Mouse (Mus musculus): Measurements from ENCODE around the gene Pcbp2. TPM values are rescaled to one million over a fixed set of nuclear protein-coding genes. Genes with fewer than 3 reads are reported as not detected.

Pcbp2 gene
- 289 and 813 TPM in 2 replicates for polyA plus RNA-seq (2012)

DNA sequence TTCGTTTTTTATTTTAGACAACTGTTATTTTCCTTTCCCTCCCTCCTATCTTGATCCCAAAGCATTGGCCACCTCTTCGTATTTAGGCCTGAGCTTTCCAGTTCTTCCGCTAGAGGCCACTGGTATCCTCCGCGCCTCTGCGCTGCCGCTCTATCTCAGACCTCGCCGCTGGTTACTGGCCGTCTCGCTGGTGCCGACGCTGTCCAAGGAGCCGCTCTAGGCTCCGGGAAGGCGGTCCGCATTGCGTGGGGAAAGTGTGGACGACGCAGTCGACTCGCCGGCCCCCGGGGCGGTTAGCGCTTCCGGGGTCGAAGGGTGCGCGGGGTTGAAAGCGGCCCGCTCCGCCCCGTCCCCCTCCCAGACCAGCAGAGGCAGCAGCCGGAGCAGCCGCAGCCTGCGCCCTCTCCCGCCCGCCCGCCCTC is at the start of gene Pcbp2:
TSS of gene Pcbp2 (plus strand) at position 357 of the 422 bp plus-strand sequence.
- no peak for TF ChIP-seq GATA1 (IDR thresholded peaks at IDR 0.05; ENCODE audit: low read length)

GRCm38 (mm10) chr15:102420986-102421385 is 49.4 kb upstream of the Pcbp2 start:
- TF ChIP-seq GATA1 (IDR thresholded peaks at IDR 0.05; ENCODE audit: low read length): no peak

GRCm38 (mm10) chr15:102421437-102421836 is 48.9 kb upstream of the Pcbp2 start:
- TF ChIP-seq GATA1 (IDR thresholded peaks at IDR 0.05; ENCODE audit: low read length): no peak

DNA sequence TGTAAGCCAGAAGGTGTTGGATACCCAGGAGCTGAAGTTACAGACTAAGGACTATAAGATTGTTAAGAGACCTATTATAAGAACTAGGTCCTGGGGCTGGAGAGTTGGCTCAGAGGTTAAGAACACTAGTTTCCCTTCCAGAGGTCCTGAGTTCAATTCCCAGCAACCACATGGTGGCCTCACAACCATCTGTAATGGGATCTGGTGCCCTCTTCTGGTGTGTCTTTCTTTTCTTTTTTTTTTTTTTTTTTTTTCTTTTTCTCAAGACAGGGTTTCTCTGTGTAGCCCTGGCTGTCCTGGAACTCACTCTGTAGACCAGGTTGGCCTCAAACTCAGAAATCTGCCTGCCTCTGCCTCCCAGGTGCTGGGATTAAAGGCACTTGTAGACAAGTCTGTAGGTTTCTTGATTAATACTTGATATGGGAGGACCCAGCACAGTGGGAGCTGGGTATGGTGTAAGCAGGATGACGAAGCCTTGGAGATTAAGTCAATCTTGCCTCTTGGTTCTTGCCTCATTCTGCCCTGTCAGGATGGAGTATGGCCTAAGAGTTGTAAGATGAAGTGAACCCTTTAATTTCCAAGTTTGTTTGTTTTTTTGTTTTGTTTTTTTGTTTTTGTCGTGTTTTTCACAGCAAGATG is 46.6 kb upstream of the Pcbp2 start:
- TF ChIP-seq GATA1 (IDR thresholded peaks at IDR 0.05; ENCODE audit: low read length): no peak

DNA sequence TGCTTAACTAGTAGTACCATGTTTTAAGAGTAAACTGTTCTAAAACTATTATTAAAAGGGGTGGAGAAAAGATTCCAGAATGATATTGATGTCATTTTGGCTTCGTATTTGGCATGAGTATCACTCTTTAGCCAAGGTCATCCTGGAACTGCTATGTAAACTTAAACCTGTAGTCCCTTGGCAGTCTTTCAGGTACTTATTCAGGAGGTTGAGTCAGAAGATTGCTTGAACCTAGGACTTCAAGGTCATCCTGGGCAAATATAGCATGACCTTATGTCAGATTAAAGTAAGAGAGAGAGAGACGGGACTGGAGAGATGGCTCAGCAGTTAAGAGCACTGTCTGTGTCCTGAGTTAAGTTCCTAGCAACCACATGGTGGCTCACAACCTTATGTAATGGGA is 45.7 kb upstream of the Pcbp2 start:
- no peak for TF ChIP-seq GATA1 (IDR thresholded peaks at IDR 0.05; ENCODE audit: low read length)

- TF ChIP-seq GATA1 (IDR thresholded peaks at IDR 0.05; ENCODE audit: low read length): no peak
These were observed 43.4 kb upstream of the Pcbp2 start for GRCm38 (mm10) chr15:102426963-102427362.

DNA sequence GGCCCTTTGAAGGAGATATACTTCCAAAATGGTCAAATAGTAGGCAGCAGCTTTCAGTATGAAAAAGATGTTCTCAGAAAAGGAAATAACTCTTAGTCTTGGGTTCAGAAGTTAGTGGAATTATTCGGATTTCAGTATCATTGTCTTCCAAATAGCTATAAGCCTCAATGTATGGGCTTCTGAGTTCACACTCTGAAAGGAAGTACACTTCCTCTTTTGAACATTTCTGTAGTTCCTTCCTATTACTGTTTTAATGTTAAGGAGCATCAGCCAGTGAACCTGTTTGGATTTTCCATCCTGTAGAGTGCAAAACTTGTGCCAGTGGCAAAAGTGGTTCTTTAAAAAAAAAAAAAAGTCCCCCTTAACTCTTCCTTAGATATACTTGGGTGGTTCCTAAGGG is 38.3 kb upstream of the Pcbp2 start:
- no peak for TF ChIP-seq GATA1 (IDR thresholded peaks at IDR 0.05; ENCODE audit: low read length)

- TF ChIP-seq GATA1 (IDR thresholded peaks at IDR 0.05; ENCODE audit: low read length): no peak
These were observed 37.2 kb upstream of the Pcbp2 start for GRCm38 (mm10) chr15:102433173-102433572.

- TF ChIP-seq GATA1 (IDR thresholded peaks at IDR 0.05; ENCODE audit: low read length): no peak
These were observed 27.8 kb upstream of the Pcbp2 start for GRCm38 (mm10) chr15:102442490-102442889.

DNA sequence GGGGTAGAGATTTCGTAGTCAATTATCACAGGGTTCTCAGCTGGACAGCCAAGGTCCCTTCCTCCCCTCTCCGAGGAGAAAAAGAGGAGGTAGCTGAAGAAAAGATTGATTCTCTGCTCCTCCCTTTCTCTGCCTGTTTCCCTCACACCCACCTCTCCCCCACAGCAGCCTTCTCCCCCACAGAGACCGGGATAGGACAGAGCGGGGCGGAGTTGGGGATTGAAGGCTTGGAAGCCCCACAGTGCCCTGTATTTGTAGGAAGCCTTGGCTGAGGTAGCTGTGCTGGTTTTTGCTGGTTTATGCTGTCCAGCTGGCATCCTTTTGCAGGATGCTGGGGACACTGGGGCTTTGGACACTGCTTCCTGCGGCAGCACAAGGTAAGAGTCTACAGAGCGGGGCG is 25.2 kb upstream of the Pcbp2 start, which contains the start of gene Amhr2:
TSS of gene Amhr2 (plus strand) at position 222 of the 400 bp plus-strand sequence.
- TF ChIP-seq GATA1 (IDR thresholded peaks at IDR 0.05; ENCODE audit: low read length): no peak

DNA sequence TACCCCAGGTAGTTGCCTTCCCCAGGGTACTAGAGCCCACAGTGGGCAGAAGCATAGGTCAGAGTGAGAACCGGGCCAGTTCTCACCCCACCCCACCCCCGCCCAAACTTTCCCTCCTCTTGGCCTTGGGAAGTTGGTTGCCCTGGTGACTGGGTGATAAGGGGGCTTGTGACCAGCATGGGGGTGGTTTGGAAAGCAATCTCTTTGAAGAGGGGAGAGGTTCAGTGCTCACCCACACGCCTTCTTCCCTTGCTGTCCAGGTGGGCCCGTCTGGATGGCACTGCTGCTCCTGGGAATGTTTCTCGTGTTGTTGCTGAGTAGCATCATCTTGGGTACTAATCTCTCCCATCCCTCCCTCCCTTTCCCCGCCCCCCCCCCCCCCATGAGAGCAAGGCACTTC is 23.9 kb upstream of the Pcbp2 start:
- TF ChIP-seq GATA1 (IDR thresholded peaks at IDR 0.05; ENCODE audit: low read length): no peak

DNA sequence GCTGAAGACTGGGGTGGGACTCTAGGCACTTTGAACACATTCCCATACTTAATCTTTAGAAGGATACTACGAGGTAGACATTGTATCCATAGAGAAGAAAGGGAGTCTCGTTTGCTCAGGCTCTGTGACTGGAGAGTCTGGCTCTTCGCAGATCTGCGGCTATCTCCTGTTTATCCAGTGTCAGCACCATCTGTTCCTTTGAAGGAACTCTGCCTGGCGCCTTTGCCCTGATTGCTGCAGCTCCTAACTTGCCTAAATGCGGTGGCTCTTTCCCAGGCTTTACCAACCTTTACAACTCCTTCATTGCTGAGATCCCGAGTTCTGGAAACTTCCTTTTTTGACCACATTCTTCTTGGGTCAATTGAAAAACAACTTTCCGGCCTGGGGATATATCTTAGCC is 21.0 kb upstream of the Pcbp2 start:
- no peak for TF ChIP-seq GATA1 (IDR thresholded peaks at IDR 0.05; ENCODE audit: low read length)

GRCm38 (mm10) chr15:102450928-102451327 is 19.4 kb upstream of the Pcbp2 start:
- TF ChIP-seq GATA1 (IDR thresholded peaks at IDR 0.05; ENCODE audit: low read length): no peak

- no peak for TF ChIP-seq GATA1 (IDR thresholded peaks at IDR 0.05; ENCODE audit: low read length)
These were observed 18.5 kb upstream of the Pcbp2 start for GRCm38 (mm10) chr15:102451666-102452430.

DNA sequence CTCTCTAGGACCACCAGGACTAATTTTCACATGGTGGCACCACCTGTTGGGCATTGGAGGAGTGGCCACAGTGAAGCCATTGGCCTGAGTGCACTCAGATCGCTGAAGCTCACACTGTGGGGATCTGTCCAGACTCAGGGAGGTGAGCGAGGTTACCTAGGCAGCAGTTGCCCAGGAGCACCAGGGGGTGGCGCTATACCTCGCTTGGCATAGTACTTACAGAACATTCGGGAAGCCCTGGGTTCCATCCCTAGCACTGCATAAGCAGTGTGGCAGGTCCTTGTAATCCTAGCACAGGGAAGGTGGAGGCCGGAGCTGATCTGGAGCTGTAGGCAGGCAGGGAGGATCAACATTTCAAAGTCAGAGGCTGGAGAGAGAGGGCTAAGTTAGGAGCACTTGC is 14.3 kb upstream of the Pcbp2 start:
- TF ChIP-seq GATA1 (IDR thresholded peaks at IDR 0.05; ENCODE audit: low read length): no peak

DNA sequence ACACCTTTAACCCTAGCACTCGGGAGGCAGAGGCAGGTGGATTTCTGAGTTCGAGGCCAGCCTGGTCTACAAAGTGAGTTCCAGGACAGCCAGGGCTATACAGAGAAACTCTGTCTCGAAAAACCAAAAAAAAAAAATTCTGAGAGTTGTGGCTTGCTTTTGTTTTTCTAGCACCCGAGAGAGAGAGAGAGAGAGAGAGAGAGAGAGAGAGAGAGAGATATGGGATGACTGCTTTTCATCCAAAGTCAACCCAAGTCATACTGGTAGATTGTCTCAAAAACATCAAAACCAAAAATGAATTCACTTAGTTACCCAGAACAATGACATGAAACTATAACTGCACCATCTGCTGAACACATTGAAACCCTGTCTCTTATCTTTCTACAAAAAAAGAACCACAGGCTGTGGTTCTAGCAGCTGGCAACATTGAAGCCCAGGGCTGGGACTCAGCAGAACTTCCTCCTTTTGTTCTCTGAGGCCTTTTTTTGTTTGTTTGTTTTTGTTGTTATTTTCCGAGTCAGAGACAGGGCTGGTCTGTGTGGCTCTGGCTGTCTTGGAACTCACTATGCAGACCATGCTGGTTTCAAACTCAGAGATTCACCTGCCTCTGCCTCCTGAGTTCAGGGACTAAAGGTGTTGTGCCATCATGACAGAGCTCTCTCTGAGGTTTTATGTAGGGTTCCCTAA is 12.1 kb upstream of the Pcbp2 start:
- no peak for TF ChIP-seq GATA1 (IDR thresholded peaks at IDR 0.05; ENCODE audit: low read length)
